Mouse (Mus musculus) macrophage (primary cell): Measurements from ENCODE around the gene Ugt1a6a. TPM values are rescaled to one million over a fixed set of nuclear protein-coding genes. Genes with fewer than 3 reads are reported as not detected.

Experiments used
- H3K27ac ChIP-seq: fragments of 350-480 bp; formaldehyde crosslinking; 2 replicates; pipeline ENCODE4 v1.9.0; 2021
- H3K36me3 ChIP-seq: fragments of 350-480 bp; formaldehyde crosslinking; 2 replicates; pipeline ENCODE4 v1.9.0; 2021; ENCODE audit errors: inconsistent target
- H3K4me3 ChIP-seq: fragments of 350-480 bp; formaldehyde crosslinking; 2 replicates; pipeline ENCODE4 v1.9.0; 2021; ENCODE audit errors: inconsistent target
- H3K79me2 ChIP-seq: fragments of 350-480 bp; formaldehyde crosslinking; 2 replicates; pipeline ENCODE4 v1.9.0; 2021; ENCODE audit errors: inconsistent target
- WGBS: methylation state at CpG from one replicate; pipeline ENCODE4 v1.1.7; 2026; ENCODE audit warnings: inconsistent platforms; ENCODE audit not compliant: missing documents; 5-methylcytosine and 5-hydroxymethylcytosine counted together
- polyA plus RNA-seq: library from polyadenylated mRNA; stranded (reverse); fragments of 250-400 nt; gene quantifications from 3 replicates; pipeline ENCODE4 v1.2.4, GENCODE M21; 2018; ENCODE audit warnings: inconsistent platforms

The Ugt1a6a gene
- polyA plus RNA-seq, 1 experiment from 2014 or later, result 2.5 TPM

GRCm38 (mm10) chr1:88234248-88234610 is 99.6 kb downstream of the Ugt1a6a start:
- H3K4me3 ChIP-seq, result no peak overlapping the region
- 67% methylated on average over 4 of the region's 4 CpGs for WGBS
- H3K27ac ChIP-seq, result no peak overlapping the region
- H3K36me3 ChIP-seq, result no peaks in the 10 kb centered on the region
- H3K79me2 ChIP-seq, result no peaks in the 10 kb centered on the region

DNA sequence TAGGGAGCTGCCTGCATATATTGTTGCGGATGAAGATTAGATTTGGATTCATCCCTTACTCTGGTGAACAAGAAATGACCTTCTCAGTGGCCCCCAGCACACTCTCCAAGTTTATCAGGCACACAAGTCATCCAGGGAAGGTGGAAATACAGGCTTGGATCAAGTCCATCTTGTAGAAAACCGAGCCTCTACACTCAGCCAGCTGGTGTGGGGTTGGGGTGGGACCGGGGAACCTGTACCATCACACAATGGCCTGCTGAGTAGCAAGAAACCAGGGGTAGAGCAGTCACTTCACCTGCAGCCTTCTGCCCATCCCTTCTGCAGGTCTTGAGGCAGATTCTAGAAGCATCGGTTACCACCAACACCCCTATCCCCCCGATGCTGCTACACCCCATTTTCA is 100.0 kb downstream of the Ugt1a6a start:
- H3K36me3 ChIP-seq, result no peaks in the 10 kb centered on the region
- H3K27ac ChIP-seq, result no peak overlapping the region
- H3K79me2 ChIP-seq, result no peaks in the 10 kb centered on the region
- WGBS, result 42% methylated on average over 5 of the region's 5 CpGs
- no peak overlapping the region for H3K4me3 ChIP-seq

DNA sequence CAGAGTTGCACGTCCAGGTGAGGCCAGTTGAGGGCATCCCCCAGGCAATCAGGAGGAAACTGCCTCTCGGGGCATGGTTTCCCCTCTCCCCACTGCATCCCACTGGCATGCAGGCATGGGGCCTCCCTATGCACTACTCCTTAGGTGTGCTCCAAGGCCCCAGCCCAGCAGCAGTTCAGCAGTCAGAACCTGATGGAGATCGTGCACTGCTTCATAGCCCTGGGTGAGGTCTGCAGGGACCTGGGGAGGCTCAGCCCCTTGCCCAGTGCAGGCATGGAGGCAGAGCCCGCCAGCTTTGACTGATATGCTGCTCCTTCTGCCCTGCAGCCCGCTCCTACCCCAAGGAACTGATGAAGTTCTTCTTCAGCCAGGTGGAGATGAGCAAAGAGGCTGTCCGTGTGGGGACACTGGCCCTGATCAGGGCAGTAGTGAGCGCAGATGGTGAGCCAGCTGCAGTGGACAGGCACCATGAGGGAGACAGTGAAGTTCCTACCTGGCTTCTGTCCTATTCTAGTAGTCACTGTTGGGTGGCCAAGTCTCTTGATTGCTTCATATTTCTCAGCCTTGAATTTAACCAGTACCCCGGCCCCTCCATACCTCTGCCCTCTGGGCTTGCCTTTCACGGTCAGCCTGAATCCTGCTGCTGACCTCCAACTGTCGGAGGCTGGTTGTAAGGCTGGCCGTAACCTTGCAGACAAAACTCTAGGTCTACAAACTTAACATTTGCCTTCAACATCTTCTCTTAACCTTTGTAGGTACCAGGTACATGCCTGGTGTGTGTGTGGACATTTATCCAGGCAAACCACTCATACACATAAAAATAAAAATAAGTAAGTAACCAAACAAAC is 100.7 kb downstream of the Ugt1a6a start:
- Histone ChIP-seq H3K27ac (no peak overlapping the region), H3K4me3 (no peak overlapping the region), H3K36me3 (no peaks in the 10 kb centered on the region), H3K79me2 (no peaks in the 10 kb centered on the region)
- WGBS, result 64% methylated on average over 11 of the region's 11 CpGs

GRCm38 (mm10) chr1:88235894-88236415 is 101.3 kb downstream of the Ugt1a6a start:
- no peak overlapping the region for H3K4me3 ChIP-seq
- 66% methylated on average over 4 of the region's 4 CpGs for WGBS
- no peaks in the 10 kb centered on the region for H3K79me2 ChIP-seq

DNA sequence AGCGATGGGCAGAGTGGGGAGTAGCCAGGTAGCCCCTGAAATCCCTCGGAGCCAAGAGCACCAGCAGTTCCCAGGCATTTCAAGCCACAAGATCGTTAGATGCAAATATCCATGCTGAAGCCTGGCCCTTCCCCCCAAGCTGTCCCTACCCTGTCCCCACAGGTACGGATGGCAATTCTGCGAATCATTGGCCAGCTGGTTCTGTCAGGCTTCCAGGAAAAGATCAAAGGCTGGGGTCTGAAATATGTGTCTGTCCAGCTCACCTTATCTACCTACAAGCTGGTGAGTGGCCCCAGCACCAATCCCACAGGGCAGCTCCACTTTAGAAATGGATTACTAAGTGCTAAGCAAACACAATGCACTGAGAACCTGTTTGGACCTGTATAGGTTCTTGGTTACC is 102.7 kb downstream of the Ugt1a6a start:
- WGBS, result 78% methylated on average over 5 of the region's 5 CpGs
- H3K27ac ChIP-seq, result no peak overlapping the region
- no peaks in the 10 kb centered on the region for H3K36me3 ChIP-seq
- no peak overlapping the region for H3K4me3 ChIP-seq
- no peaks in the 10 kb centered on the region for H3K79me2 ChIP-seq

More at GRCm38 (mm10) chr1:88235894-88236415, 101.3 kb downstream of the Ugt1a6a start:
- Histone ChIP-seq H3K36me3 (no peaks in the 10 kb centered on the region), H3K27ac (no peak overlapping the region)

GRCm38 (mm10) chr1:88238771-88239170 is 104.2 kb downstream of the Ugt1a6a start:
- Histone ChIP-seq H3K36me3 (no peaks in the 10 kb centered on the region), H3K4me3 (no peak overlapping the region)
- 80% methylated on average over 6 of the region's 6 CpGs for WGBS

GRCm38 (mm10) chr1:88240072-88240471 is 105.5 kb downstream of the Ugt1a6a start:
- H3K36me3 ChIP-seq, result no peaks in the 10 kb centered on the region
- WGBS, result 73% methylated on average over 5 of the region's 5 CpGs
- no peaks in the 10 kb centered on the region for H3K79me2 ChIP-seq
- H3K4me3 ChIP-seq, result no peak overlapping the region
- no peak overlapping the region for H3K27ac ChIP-seq

More at GRCm38 (mm10) chr1:88238771-88239170, 104.2 kb downstream of the Ugt1a6a start:
- H3K79me2 ChIP-seq, result no peaks in the 10 kb centered on the region
- no peak overlapping the region for H3K27ac ChIP-seq

DNA sequence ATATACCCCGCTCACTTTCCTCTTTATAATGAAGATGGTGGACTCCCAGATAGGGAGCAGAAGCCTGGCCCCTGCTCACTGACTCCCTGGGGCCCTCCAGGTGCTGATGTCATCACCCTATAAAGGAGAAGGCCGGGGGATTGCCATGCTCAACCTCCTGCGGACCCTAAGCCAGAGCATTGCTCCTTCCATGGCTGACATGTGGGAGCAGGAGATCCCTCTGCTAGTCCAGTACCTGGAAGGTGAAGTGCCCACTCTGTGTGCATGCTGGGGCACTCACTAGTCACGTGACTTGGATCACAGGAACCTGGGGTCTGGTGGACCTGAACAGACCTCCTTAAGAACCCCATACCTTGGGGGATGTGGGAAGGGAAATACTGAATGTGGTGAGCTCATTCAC is 106.0 kb downstream of the Ugt1a6a start:
- Histone ChIP-seq H3K36me3 (no peaks in the 10 kb centered on the region), H3K27ac (no peak overlapping the region), H3K4me3 (no peak overlapping the region), H3K79me2 (no peaks in the 10 kb centered on the region)
- 75% methylated on average over 4 of the region's 4 CpGs for WGBS

GRCm38 (mm10) chr1:88243861-88244260 is 109.3 kb downstream of the Ugt1a6a start:
- Histone ChIP-seq H3K79me2 (no peaks in the 10 kb centered on the region), H3K27ac (no peak overlapping the region), H3K36me3 (no peaks in the 10 kb centered on the region), H3K4me3 (no peak overlapping the region)
- WGBS, result 66% methylated on average over 5 of the region's 5 CpGs

DNA sequence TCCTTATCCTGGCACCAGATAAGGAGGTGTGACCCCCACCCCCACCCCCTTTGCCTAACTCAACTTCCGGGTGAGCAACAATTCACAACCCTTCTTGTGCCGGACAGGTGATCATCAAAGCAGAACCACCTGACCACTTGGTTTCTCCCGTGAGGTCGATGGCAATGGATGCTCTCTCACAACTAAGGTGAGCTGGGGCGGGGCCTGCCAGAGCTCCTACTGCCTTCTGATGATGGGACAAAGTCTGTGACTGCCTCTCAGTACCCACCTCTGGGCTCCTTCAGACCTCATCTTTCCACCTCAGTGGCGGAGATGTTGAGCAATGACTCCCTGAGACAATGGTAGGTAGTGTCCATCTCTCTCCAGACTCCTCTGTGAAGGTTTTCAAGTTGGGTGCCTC is 111.3 kb downstream of the Ugt1a6a start:
- no peak overlapping the region for H3K4me3 ChIP-seq
- H3K27ac ChIP-seq, result no peak overlapping the region
- no peaks in the 10 kb centered on the region for H3K79me2 ChIP-seq
- H3K36me3 ChIP-seq, result no peaks in the 10 kb centered on the region
- 79% methylated on average over 6 of the region's 6 CpGs for WGBS

- H3K27ac ChIP-seq, result no peak overlapping the region
- WGBS, result 53% methylated on average over 6 of the region's 6 CpGs
- H3K79me2 ChIP-seq, result no peaks in the 10 kb centered on the region
- no peak overlapping the region for H3K4me3 ChIP-seq
- H3K36me3 ChIP-seq, result no peaks in the 10 kb centered on the region
Observed at GRCm38 (mm10) chr1:88246386-88246785, 111.8 kb downstream of the Ugt1a6a start.

DNA sequence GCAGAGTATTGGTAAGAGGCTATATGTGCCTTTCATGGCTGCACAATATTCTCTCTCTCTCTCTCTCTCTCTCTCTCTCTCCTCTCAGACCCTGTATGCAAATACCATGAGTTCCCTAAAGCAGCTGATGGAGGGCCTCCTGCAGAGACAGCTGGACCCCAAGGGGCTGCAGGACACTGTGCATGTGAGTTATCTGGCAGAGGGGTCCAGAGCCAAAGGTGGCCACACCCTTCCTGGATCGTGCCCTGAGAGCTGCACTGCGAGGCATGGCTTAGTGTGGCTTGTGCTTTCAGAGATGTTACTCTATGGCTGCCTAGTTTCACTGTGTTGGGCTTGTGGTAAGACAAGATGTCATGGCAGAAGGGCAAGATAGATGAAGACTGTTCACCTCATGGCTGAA is 113.1 kb downstream of the Ugt1a6a start:
- Histone ChIP-seq H3K36me3 (no peaks in the 10 kb centered on the region), H3K79me2 (no peaks in the 10 kb centered on the region), H3K27ac (no peak overlapping the region), H3K4me3 (no peak overlapping the region)
- 52% methylated on average over 2 of the region's 2 CpGs for WGBS

DNA sequence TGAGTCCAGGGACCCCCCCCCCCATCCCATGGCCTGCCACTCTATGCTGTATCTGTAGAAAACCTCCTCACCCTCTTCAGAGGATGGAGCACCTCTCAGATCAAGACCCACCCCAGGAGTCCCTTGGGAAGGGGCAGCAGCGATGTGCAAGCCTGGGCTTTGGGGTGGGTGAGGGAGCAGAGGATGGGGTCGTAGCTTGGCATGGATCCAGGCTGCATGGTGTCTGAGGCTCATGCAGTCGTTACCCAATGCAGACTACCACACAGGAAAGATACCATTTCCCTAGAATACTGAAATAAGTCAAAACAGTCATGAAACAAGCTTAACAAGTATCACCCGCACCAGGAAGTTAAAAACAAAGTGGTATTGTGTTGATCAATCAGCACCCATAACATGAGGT is 114.0 kb downstream of the Ugt1a6a start:
- Histone ChIP-seq H3K27ac (no peak overlapping the region), H3K4me3 (no peak overlapping the region), H3K36me3 (no peaks in the 10 kb centered on the region), H3K79me2 (no peaks in the 10 kb centered on the region)
- 54% methylated on average over 4 of the region's 4 CpGs for WGBS

DNA sequence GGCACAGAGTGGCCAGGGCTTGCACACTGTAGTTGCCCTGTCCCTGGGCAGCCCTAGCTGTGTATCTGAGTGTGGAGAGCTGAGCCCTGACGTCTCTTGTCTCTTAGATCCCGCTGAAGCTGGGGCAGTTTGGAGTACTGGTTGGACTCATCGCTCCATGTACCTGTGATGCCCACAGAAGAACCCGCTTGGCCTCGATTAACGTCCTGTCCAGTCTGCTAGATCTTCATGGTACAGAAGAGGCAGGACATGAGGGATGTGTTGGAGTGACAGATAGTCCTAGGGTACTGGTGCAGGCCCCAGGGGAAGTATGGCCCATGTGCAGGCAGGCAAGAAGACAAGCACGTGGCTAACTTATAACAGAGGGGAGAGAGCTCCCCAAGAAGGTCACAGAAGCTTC is 115.0 kb downstream of the Ugt1a6a start:
- 83% methylated on average over 7 of the region's 7 CpGs for WGBS
- Histone ChIP-seq H3K79me2 (no peaks in the 10 kb centered on the region), H3K27ac (no peak overlapping the region), H3K4me3 (no peak overlapping the region), H3K36me3 (no peaks in the 10 kb centered on the region)

GRCm38 (mm10) chr1:88250023-88250422 is 115.4 kb downstream of the Ugt1a6a start:
- WGBS, result 89% methylated on average over 5 of the region's 5 CpGs

More at GRCm38 (mm10) chr1:88250023-88250422, 115.4 kb downstream of the Ugt1a6a start:
- no peaks in the 10 kb centered on the region for H3K79me2 ChIP-seq
- H3K36me3 ChIP-seq, result no peaks in the 10 kb centered on the region
- no peak overlapping the region for H3K4me3 ChIP-seq
- H3K27ac ChIP-seq, result no peak overlapping the region
